Mouse (Mus musculus): ENCODE results near the gene Rsbn1l.

GRCm38 (mm10) chr5:20865193-20865755, 90.9 kb downstream of the Rsbn1l start:
- no peak for TF ChIP-seq POLR2A (IDR thresholded peaks at IDR 0.05; ENCODE audit: borderline replicate concordance, control insufficient read depth, low read depth, low read length)
- no peak for TF ChIP-seq CTCF (IDR thresholded peaks at IDR 0.05; ENCODE audit: control insufficient read depth, insufficient read depth, low read length)

Data from bone marrow, adult 2 months (tissue).